Mouse (Mus musculus) liver, postnatal 0 days (tissue): ENCODE measurements around the gene Grik4.

Experiments used
- CTCF ChIP-seq: sonication (generic); IDR thresholded peaks from 2 replicates; pipeline ENCODE4 v1.5.1; 2016; ENCODE audit warnings: antibody characterized with exemption, low read depth
- EP300 ChIP-seq: IDR thresholded peaks from 2 replicates; pipeline ENCODE4 v1.6.1; 2016; ENCODE audit warnings: antibody characterized with exemption, low read depth, mild to moderate bottlenecking

DNA sequence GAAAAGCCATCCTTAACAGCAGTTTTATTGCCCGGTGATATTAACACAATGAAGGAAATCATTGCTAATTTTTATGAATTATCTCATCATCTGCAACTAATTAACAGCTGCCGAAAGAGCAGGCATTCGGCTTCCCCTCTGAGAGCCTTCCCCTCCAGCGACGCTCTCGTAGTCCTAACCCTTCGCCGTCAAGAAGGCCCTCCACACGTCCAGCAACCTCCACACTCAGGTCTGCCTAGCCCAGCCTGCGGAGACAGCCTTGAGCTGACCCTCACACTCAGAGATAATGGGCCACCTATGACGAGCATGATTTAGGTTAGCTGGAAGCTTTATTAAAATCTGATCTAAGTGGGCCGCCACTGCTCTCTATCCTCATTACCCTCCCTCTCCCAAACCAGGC is 152.5 kb downstream of the Grik4 start:
- TF ChIP-seq CTCF, result no peak
- no peak for TF ChIP-seq EP300
